Mouse (Mus musculus) retina, adult 2 months (tissue): ENCODE results near the gene Metap1d.

Experiments
- DNase-seq: peaks from one replicate; pipeline ENCODE4 v3.0.0-alpha.2; 2012; ENCODE audit warnings: low read depth, low spot score

The Metap1d gene

GRCm38 (mm10) chr2:71475311-71475710 is 22.2 kb downstream of the Metap1d start:
- DNase-seq = no peak

DNA sequence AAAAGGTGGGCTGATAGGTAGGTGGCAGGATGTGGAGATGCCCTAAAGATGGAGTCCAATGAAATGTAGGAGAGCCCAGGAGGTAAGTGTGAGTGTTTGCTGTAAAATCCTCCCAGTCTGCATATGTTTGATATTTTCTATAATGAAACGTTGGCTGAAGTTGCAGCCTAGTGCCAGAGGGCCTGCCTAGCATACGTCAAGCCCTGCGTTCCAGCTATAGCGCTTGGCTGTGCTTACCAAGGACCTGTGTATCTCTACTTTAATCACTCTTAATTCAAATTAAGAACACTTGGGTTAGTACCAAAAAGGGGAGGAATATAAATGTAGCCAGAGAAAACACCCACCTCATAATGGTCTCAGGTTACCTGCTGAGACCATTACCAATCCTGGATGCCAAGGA is 22.7 kb downstream of the Metap1d start:
- DNase-seq = no peak

- no peak for DNase-seq
Measured at GRCm38 (mm10) chr2:71477787-71478186, 24.7 kb downstream of the Metap1d start.

GRCm38 (mm10) chr2:71479917-71480316 is 26.8 kb downstream of the Metap1d start:
- no peak for DNase-seq

- DNase-seq = no peak
Measured at GRCm38 (mm10) chr2:71481825-71482224, 28.7 kb downstream of the Metap1d start.

GRCm38 (mm10) chr2:71483046-71483716 is 30.1 kb downstream of the Metap1d start:
- no peak for DNase-seq

DNA sequence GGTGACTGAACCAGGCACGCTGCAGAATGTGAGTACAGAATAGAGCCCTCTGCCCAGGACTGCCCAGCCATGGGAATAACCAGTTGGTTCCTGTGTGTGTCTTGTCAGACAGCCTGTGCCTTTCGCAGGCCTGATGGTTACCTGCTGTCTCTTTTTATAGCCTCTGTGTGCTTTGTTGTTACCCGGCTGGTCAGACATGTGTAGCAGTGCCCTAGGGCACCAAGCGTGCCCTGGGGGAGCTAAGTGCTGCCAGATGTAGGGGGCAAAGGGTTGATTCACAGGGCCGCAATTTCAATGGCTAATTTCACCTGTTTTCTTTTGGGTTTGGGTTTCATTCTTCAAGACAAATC is 30.6 kb downstream of the Metap1d start:
- DNase-seq = no peak

DNA sequence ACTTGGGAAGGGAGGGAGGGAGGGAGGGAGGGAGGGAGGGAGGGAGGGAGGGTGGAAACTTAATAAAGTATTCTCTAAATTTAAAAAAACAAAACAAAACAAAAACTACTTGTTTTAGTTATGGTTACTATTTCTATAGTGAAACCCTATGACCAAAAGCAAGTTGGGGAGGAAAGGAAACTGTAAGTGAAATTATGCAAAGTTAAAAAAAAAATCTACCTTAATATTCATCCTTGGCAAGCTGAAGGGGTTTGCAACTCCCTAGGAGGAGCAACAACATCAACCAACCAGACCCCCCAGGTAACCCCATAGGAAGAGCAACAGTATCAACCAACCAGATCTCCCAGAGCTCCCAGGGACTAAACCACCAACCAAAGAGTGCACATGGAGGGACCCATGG is 38.2 kb downstream of the Metap1d start:
- no peak for DNase-seq

- no peak for DNase-seq
Measured at GRCm38 (mm10) chr2:71493161-71493683, 40.1 kb downstream of the Metap1d start.

DNA sequence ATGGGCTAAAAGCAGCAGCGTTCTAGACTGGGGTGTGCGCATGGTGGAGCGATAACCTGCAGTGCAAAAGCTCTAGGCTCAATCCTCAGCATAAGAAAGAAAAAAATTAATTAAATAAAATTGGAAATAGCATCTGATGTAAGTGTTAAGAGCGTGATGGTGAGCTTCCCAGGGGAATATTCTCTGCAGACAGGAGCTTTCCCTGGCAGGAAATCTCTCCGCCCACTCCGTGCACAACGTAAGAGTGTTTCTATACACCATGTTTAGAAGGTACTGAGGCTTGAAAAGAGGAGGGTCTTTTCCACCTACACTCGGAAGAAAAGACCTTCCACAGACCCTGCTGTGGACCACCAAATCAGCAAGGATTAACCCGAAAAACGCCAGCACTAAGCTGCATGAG is 41.4 kb downstream of the Metap1d start:
- DNase-seq = no peak

DNA sequence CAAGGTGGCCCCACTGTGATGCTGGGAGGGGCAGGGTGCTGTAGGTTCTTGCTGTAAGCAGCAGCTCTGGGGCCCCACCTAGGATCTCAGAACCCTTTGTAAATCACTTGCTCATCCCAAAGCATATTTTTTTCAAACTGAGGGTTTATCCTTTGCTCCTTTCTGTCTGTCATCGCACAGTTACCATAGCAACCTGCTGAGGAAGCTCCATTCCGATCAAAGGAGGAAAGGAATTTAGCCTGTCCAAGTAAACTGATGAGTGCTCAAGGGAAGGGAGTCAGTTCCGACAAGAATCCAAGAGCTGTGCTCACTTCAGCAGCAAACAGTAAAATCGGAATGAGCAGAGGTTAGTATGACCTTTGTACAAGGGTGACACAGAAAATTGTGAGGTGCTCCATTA is 41.9 kb downstream of the Metap1d start:
- DNase-seq = no peak

DNA sequence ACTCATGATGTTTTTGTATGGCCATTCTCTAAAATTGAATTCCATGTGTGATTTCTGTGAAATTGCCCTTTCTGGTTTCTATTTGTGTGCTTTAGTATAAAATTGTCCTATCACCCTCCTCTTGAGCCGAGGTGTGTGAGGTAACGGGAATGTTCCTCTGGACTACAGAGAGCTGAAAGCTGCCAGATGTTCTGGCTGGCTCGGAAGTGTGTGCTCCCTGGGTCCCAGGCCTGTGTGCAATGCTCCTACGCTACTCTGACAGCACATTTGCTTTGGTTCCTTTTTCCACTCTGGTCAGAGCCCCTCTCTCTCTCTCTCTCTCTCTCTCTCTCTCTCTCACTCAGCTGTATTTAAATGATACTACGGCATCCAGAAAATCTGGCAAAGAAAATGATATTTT is 44.1 kb downstream of the Metap1d start:
- DNase-seq = no peak

DNA sequence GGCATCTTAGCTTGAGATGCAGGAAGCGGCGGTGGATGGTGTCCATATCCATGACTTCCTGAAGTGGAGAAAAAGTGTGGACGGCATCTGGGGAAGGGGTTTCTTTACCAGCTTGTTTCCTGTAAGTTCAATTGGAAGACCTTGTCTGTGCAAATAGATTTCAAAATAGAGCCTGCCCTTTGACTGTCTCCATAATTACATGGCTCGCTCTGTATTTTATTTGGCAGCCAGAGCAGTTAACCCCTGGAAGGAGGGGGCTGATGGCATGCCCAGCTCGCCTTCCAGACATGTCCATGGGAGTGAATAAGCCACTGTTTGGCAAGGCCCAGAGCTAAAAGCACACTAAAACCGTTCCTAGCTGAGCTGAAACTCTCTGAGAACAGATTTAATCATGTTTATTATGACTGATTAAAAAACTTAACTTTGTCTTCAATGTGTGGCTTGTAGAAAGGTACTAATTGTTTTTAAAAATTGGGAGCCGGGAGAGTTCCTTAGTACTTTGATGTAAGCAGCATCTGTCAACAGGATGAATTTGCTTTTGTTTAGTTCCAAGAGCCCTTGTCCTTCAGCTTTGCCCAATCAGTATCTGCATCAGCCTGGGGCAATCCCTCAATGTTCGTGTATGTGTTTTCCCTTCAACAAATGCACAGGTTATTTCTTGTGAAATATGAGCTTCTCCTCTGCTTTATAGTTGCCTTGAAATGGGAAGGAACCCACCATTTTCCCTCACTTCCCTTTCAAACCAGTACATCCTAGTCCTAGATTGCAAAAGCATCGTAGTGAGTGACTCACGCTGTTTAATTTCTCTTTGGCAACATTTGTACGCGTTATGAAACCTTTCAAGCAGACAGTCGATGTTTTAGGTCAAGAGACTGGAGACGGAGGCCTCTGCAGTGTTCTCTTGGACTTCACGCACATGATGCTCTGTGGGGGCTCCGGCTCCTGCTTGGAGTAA is 46.5 kb downstream of the Metap1d start:
- DNase-seq = no peak

- DNase-seq = no peak
Measured at GRCm38 (mm10) chr2:71504852-71505251, 51.8 kb downstream of the Metap1d start.

- no peak for DNase-seq
Measured at GRCm38 (mm10) chr2:71511209-71511608, 58.1 kb downstream of the Metap1d start.

GRCm38 (mm10) chr2:71512326-71512725 is 59.2 kb downstream of the Metap1d start:
- DNase-seq = no peak

DNA sequence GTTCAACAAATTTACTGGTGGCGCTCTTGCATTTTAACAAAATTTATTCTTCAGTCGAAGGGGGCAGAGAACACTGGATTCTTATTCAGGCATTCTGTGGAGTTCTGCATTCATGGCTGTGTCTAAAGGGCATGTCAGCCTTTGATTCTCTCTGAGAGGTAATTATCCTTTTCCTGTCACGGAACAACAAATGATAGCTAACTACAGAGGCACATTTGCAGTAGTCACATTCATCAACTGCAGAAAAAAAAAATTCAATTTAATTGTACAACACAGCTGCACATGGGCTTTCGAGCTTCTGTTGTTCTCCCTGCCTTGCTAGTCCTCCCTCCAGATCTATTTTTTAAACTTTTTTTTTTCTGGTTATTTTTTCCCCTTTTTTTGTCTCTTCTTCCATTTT is 63.9 kb downstream of the Metap1d start:
- DNase-seq = no peak

GRCm38 (mm10) chr2:71517466-71518099 is 64.5 kb downstream of the Metap1d start:
- no peak for DNase-seq

DNA sequence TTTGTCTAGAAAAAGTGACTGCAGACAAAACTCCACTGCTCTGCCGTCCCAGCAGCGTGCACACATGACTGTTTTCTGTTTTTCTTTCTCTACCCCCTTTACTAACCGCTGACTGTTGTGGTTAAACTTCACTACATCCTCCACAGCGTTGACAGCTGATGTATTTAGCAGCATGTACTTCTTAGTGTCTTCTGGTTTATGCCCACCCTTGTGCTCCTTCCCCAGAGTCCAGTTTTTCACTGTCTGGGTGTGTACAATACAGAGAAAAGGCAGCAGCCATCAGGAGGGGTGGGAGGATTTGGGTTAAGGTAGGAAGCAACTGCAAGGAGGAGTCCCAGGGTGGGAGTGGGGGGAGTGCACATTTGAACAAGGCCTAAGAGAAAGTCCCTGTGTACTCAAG is 69.8 kb downstream of the Metap1d start:
- DNase-seq = no peak

DNA sequence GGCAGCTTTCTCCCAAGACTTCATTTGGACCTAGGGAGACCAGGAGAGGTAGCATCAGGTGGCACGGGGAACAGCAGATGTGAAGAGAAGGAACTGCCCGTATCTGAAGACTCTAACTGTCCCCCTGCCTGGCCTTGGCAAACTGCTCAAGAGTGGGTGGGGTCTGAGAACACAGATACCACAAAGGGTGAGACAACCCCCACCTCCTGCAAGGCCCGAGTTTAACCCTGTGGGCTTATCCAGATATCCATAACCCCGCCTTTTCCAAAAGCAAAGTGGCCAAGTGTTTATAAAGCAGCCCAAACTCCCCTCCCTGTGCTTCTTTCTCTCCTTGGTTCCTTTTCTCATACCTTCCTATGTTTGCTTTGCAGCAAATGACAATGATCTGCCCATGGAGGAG is 70.4 kb downstream of the Metap1d start:
- DNase-seq = no peak

GRCm38 (mm10) chr2:71524763-71525162 is 71.7 kb downstream of the Metap1d start:
- no peak for DNase-seq

GRCm38 (mm10) chr2:71526595-71527322 is 73.7 kb downstream of the Metap1d start:
- DNase-seq = no peak
